Mouse (Mus musculus): ENCODE results near the gene Prss57.

- TF ChIP-seq CTCF (IDR thresholded peaks at IDR 0.05; ENCODE audit: control insufficient read depth, insufficient read depth, insufficient replicate concordance, low read depth, low read length) = peak; percentile 40; the same call in 1 of the 2 replicates
- no peak for TF ChIP-seq POLR2A (IDR thresholded peaks at IDR 0.05; ENCODE audit: control insufficient read depth, low read depth, low read length)
These were observed 58.3 kb downstream of the Prss57 start for GRCm38 (mm10) chr10:79732500-79732899.

Measured in testis, adult 2 months (tissue).